Mouse (Mus musculus): ENCODE measurements around the gene 5730596B20Rik.

DNA sequence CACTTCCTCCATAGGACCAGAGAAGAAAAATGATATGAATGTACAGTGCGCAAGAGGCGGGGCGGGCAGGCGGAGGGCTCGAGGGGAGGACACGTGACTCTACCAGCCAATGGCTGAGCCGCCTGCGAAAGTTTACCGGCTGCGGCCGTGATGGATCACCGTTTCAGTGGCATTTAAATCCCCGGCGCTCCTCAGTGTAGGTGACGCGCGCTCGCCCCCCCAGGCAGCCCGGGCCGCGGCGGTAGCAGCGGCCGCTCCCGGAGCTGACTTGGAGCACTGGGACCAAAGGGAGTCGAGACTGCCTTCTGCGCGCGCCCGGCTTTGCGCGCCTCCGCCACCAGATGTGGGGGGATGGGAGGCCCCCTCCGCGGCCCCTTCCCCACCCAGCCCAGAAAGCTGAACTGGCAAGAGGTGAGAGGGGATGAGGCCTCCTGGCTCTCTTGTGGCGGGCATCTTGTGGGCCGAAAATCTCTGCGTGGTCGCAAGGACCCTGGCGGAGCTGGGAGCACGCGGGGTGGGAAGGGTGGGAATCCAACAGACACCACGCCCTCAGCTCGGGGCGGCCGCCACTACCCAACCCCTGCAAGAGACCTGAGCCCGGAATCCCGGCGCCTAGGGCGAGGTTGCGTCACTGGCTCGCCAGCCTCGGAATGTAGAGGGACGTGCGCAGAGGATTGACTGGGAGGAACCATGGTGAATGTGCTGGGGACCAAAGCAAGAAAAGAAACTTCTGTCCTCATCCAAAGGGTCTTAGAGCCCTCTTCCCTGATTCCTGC lies 18.8 kb upstream of the 5730596B20Rik start, which contains the start of gene Hoxa1:
- TF ChIP-seq EP300 (IDR thresholded peaks at IDR 0.05), result peak; percentile 46; the same call in 1 of the 2 replicates
- TF ChIP-seq CTCF (IDR thresholded peaks at IDR 0.05), result no peak
